Mouse (Mus musculus) forebrain, embryonic 10.5 days (tissue): Measurements from ENCODE around the gene Itga9. TPM values are rescaled to one million over a fixed set of nuclear protein-coding genes. Genes with fewer than 3 reads are reported as not detected.
A peak's percentile ranks its signal among the peaks of the same experiment; 100 is the strongest.

Source experiments
- DNase-seq: peaks from one replicate; pipeline ENCODE4 v3.0.0-alpha.2; 2017; ENCODE audit warnings: low spot score; ENCODE audit errors: extremely low spot score
- H3K27ac ChIP-seq: fragments of 300-500 bp; sonication (generic); 2 replicates; pipeline ENCODE4 v1.5.1; 2016; ENCODE audit warnings: mild to moderate bottlenecking
- H3K27me3 ChIP-seq: fragments of 300-500 bp; sonication (generic); 2 replicates; pipeline ENCODE4 v1.6.1; 2016; ENCODE audit warnings: mild to moderate bottlenecking; ENCODE audit not compliant: poor library complexity, severe bottlenecking
- H3K36me3 ChIP-seq: fragments of 300-500 bp; sonication (generic); replicated peaks from 2 replicates; pipeline ENCODE4 v1.6.1; 2016; ENCODE audit warnings: mild to moderate bottlenecking, moderate library complexity
- H3K4me1 ChIP-seq: fragments of 300-500 bp; sonication (generic); 2 replicates; pipeline ENCODE4 v1.6.1; 2016
- H3K4me3 ChIP-seq: fragments of 300-500 bp; sonication (generic); 2 replicates; pipeline ENCODE4 v1.5.1; 2016; ENCODE audit warnings: mild to moderate bottlenecking, moderate library complexity
- H3K9me3 ChIP-seq: fragments of 300-500 bp; sonication (generic); 2 replicates; pipeline ENCODE4 v1.6.1; 2016; ENCODE audit warnings: mild to moderate bottlenecking, moderate library complexity
- WGBS: fragments of 180-500 bp; shearing (Covaris S2); methylation state at CpG from one replicate; pipeline ENCODE4 v1.1.7; 2016; 5-methylcytosine and 5-hydroxymethylcytosine counted together
- polyA plus RNA-seq: library from polyadenylated mRNA; unstranded; fragments of >200 nt; fragmentation: Nextera tagmentation; extraction: Ambion mirVana; gene quantifications from 2 replicates; pipeline ENCODE4 v1.2.1, GENCODE M21; 2016

Itga9 gene
- polyA plus RNA-seq, 1 experiment from 2014 or later = 6.1 TPM

GRCm38 (mm10) chr9:118684343-118684742, 77.9 kb downstream of the Itga9 start:
- peaks cover 2% of the 10 kb centered on the region; the same call in 1 of the 2 replicates for H3K36me3 ChIP-seq
- H3K4me3 ChIP-seq = no peak overlapping the region
- H3K27me3 ChIP-seq = no peaks in the 10 kb centered on the region
- DNase-seq = no peak
- H3K4me1 ChIP-seq = peaks cover 30% of the 10 kb centered on the region
- no peak overlapping the region for H3K27ac ChIP-seq
- no peaks in the 10 kb centered on the region for H3K9me3 ChIP-seq
- WGBS = 96% methylated on average over 9 of the region's 9 CpGs

- peaks cover 2% of the 10 kb centered on the region; the same call in 1 of the 2 replicates for H3K36me3 ChIP-seq
- DNase-seq = no peak
- 83% methylated on average over 9 of the region's 9 CpGs for WGBS
- no peaks in the 10 kb centered on the region for H3K9me3 ChIP-seq
- peaks cover 33% of the 10 kb centered on the region for H3K4me1 ChIP-seq
- H3K27ac ChIP-seq = no peak overlapping the region
- no peaks in the 10 kb centered on the region for H3K27me3 ChIP-seq
- H3K4me3 ChIP-seq = no peak overlapping the region
Measured at GRCm38 (mm10) chr9:118686166-118686961, 79.9 kb downstream of the Itga9 start.

GRCm38 (mm10) chr9:118688248-118688647, 81.8 kb downstream of the Itga9 start:
- 75% methylated on average over 4 of the region's 4 CpGs for WGBS
- no peak overlapping the region for H3K27ac ChIP-seq

GRCm38 (mm10) chr9:118688921-118689451, 82.5 kb downstream of the Itga9 start:
- no peak overlapping the region for H3K4me3 ChIP-seq
- DNase-seq = no peak
- peaks cover 5% of the 10 kb centered on the region; the same call in 1 of the 2 replicates for H3K36me3 ChIP-seq
- WGBS = 77% methylated on average over 14 of the region's 14 CpGs
- H3K27ac ChIP-seq = no peak overlapping the region
- H3K9me3 ChIP-seq = no peaks in the 10 kb centered on the region
- H3K27me3 ChIP-seq = no peaks in the 10 kb centered on the region
- H3K4me1 ChIP-seq = peaks cover 41% of the 10 kb centered on the region

More at GRCm38 (mm10) chr9:118688248-118688647, 81.8 kb downstream of the Itga9 start:
- no peak overlapping the region for H3K4me3 ChIP-seq
- H3K27me3 ChIP-seq = no peaks in the 10 kb centered on the region
- H3K36me3 ChIP-seq = peaks cover 5% of the 10 kb centered on the region; the same call in 1 of the 2 replicates
- no peak for DNase-seq
- no peaks in the 10 kb centered on the region for H3K9me3 ChIP-seq
- peaks cover 34% of the 10 kb centered on the region for H3K4me1 ChIP-seq

GRCm38 (mm10) chr9:118693256-118693655, 86.8 kb downstream of the Itga9 start:
- WGBS = 89% methylated on average over 11 of the region's 11 CpGs
- Histone ChIP-seq H3K27me3 (no peaks in the 10 kb centered on the region), H3K9me3 (no peaks in the 10 kb centered on the region), H3K4me1 (peaks cover 30% of the 10 kb centered on the region), H3K36me3 (0 out of 2 replicates have a peak, but pooled peaks cover 2% of the 10 kb centered on the region), H3K4me3 (no peak overlapping the region), H3K27ac (no peak overlapping the region)
- DNase-seq = no peak

- H3K4me1 ChIP-seq = peaks cover 21% of the 10 kb centered on the region; the same call in 1 of the 2 replicates
- no peak overlapping the region for H3K4me3 ChIP-seq
- 53% methylated on average over 8 of the region's 8 CpGs for WGBS
- peak; percentile 43 for DNase-seq
- H3K27me3 ChIP-seq = no peaks in the 10 kb centered on the region
- H3K9me3 ChIP-seq = no peaks in the 10 kb centered on the region
- H3K27ac ChIP-seq = no peak overlapping the region; the same call in 1 of the 2 replicates
- H3K36me3 ChIP-seq = peaks cover 7% of the 10 kb centered on the region; the same call in 1 of the 2 replicates
Measured at GRCm38 (mm10) chr9:118694420-118694825, 87.9 kb downstream of the Itga9 start.

- no peak overlapping the region for H3K4me3 ChIP-seq
- 93% methylated on average over 8 of the region's 8 CpGs for WGBS
- no peaks in the 10 kb centered on the region for H3K27me3 ChIP-seq
- no peak overlapping the region for H3K27ac ChIP-seq
- H3K36me3 ChIP-seq = peaks cover 6% of the 10 kb centered on the region
- H3K4me1 ChIP-seq = peaks cover 26% of the 10 kb centered on the region
- H3K9me3 ChIP-seq = no peaks in the 10 kb centered on the region
- no peak for DNase-seq
Measured at GRCm38 (mm10) chr9:118698191-118698590, 91.7 kb downstream of the Itga9 start.

GRCm38 (mm10) chr9:118699716-118700115, 93.2 kb downstream of the Itga9 start:
- 92% methylated on average over 4 of the region's 4 CpGs for WGBS

GRCm38 (mm10) chr9:118700889-118701288, 94.4 kb downstream of the Itga9 start:
- H3K36me3 ChIP-seq = peaks cover 6% of the 10 kb centered on the region
- H3K9me3 ChIP-seq = no peaks in the 10 kb centered on the region
- no peak overlapping the region for H3K4me3 ChIP-seq
- no peaks in the 10 kb centered on the region for H3K27me3 ChIP-seq
- WGBS = 76% methylated on average over 12 of the region's 12 CpGs
- DNase-seq = no peak
- H3K27ac ChIP-seq = no peak overlapping the region; the same call in 1 of the 2 replicates
- peaks cover 7% of the 10 kb centered on the region for H3K4me1 ChIP-seq

More at GRCm38 (mm10) chr9:118699716-118700115, 93.2 kb downstream of the Itga9 start:
- H3K9me3 ChIP-seq = no peaks in the 10 kb centered on the region
- H3K4me1 ChIP-seq = peaks cover 13% of the 10 kb centered on the region
- H3K4me3 ChIP-seq = no peak overlapping the region
- DNase-seq = no peak
- no peaks in the 10 kb centered on the region for H3K27me3 ChIP-seq
- H3K27ac ChIP-seq = no peak overlapping the region
- peaks cover 6% of the 10 kb centered on the region for H3K36me3 ChIP-seq

- Histone ChIP-seq H3K4me1 (peaks cover 7% of the 10 kb centered on the region), H3K9me3 (no peaks in the 10 kb centered on the region), H3K36me3 (peaks cover 6% of the 10 kb centered on the region), H3K27ac (no peak overlapping the region), H3K4me3 (no peak overlapping the region), H3K27me3 (no peaks in the 10 kb centered on the region)
- no peak for DNase-seq
- WGBS = 83% methylated on average over 2 of the region's 2 CpGs
Measured at GRCm38 (mm10) chr9:118701791-118702190, 95.3 kb downstream of the Itga9 start.

GRCm38 (mm10) chr9:118703146-118703545, 96.7 kb downstream of the Itga9 start:
- DNase-seq = no peak
- WGBS = 86% methylated on average over 3 of the region's 3 CpGs
- Histone ChIP-seq H3K4me3 (no peak overlapping the region), H3K9me3 (peaks cover 2% of the 10 kb centered on the region; the same call in 1 of the 2 replicates), H3K27ac (no peak overlapping the region), H3K4me1 (peaks cover 7% of the 10 kb centered on the region), H3K36me3 (peaks cover 8% of the 10 kb centered on the region), H3K27me3 (no peaks in the 10 kb centered on the region)

GRCm38 (mm10) chr9:118705381-118706074, 99.0 kb downstream of the Itga9 start:
- Histone ChIP-seq H3K27ac (no peak overlapping the region), H3K36me3 (peaks cover 10% of the 10 kb centered on the region), H3K9me3 (peaks cover 6% of the 10 kb centered on the region; the same call in 1 of the 2 replicates), H3K27me3 (no peaks in the 10 kb centered on the region), H3K4me1 (peaks cover 7% of the 10 kb centered on the region), H3K4me3 (no peak overlapping the region)
- no peak for DNase-seq
- 58% methylated on average over 14 of the region's 14 CpGs for WGBS
